Mouse (Mus musculus): Measurements from ENCODE around the gene Aldh4a1. TPM values are rescaled to one million over a fixed set of nuclear protein-coding genes. Genes with fewer than 3 reads are reported as not detected.
A peak's percentile ranks its signal among the peaks of the same experiment; 100 is the strongest.

Gene Aldh4a1
- polyA plus RNA-seq, 1 experiment from 2014 or later: 14.6 TPM

- Histone ChIP-seq H3K9ac (replicated peaks; ENCODE audit: low read depth, low read length) (no peak overlapping the region), H3K4me2 (replicated peaks; ENCODE audit: low read depth, low read length) (no peak overlapping the region; the same call in 1 of the 2 replicates), H3K4me1 (ENCODE audit: control insufficient read depth, insufficient read depth, low read length) (peaks cover 70% of the 10 kb centered on the region), H3K36me3 (ENCODE audit: control insufficient read depth, insufficient read depth, low read length) (no peaks in the 10 kb centered on the region), H3K9me3 (ENCODE audit: control insufficient read depth, low read depth, low read length) (no peaks in the 10 kb centered on the region), H3K27ac (ENCODE audit: low read length) (no peak overlapping the region), H3K4me3 (ENCODE audit: low read depth, low read length) (no peak overlapping the region), H3K27me3 (ENCODE audit: control insufficient read depth, insufficient read depth, low read length) (no peaks in the 10 kb centered on the region)
- WGBS: 89% methylated on average over 8 of the region's 8 CpGs
- ATAC-seq (ENCODE audit: insufficient number of reproducible peaks, insufficient read depth, low FRiP score, low read depth): no peak
Measured at GRCm38 (mm10) chr4:139578389-139578788, 44.3 kb upstream of the Aldh4a1 start.

GRCm38 (mm10) chr4:139579003-139579402, 43.7 kb upstream of the Aldh4a1 start:
- Histone ChIP-seq H3K9me3 (ENCODE audit: control insufficient read depth, low read depth, low read length) (no peaks in the 10 kb centered on the region), H3K36me3 (ENCODE audit: control insufficient read depth, insufficient read depth, low read length) (no peaks in the 10 kb centered on the region), H3K4me2 (replicated peaks; ENCODE audit: low read depth, low read length) (no peak overlapping the region), H3K27ac (ENCODE audit: low read length) (peak overlapping the region; percentile 91; the same call in 1 of the 2 replicates), H3K9ac (replicated peaks; ENCODE audit: low read depth, low read length) (no peak overlapping the region), H3K4me1 (ENCODE audit: control insufficient read depth, insufficient read depth, low read length) (peaks cover 67% of the 10 kb centered on the region), H3K4me3 (ENCODE audit: low read depth, low read length) (no peak overlapping the region), H3K27me3 (ENCODE audit: control insufficient read depth, insufficient read depth, low read length) (no peaks in the 10 kb centered on the region)
- no peak for ATAC-seq (ENCODE audit: insufficient number of reproducible peaks, insufficient read depth, low FRiP score, low read depth)
- 47% methylated on average over 10 of the region's 10 CpGs for WGBS

- peak overlapping the region; percentile 91; the same call in 1 of the 2 replicates for H3K27ac ChIP-seq (ENCODE audit: low read length)
- no peaks in the 10 kb centered on the region for H3K27me3 ChIP-seq (ENCODE audit: control insufficient read depth, insufficient read depth, low read length)
- H3K9me3 ChIP-seq (ENCODE audit: control insufficient read depth, low read depth, low read length): no peaks in the 10 kb centered on the region
- no peak for ATAC-seq (ENCODE audit: insufficient number of reproducible peaks, insufficient read depth, low FRiP score, low read depth)
- H3K4me1 ChIP-seq (ENCODE audit: control insufficient read depth, insufficient read depth, low read length): peaks cover 69% of the 10 kb centered on the region
- no peak overlapping the region for H3K9ac ChIP-seq (replicated peaks; ENCODE audit: low read depth, low read length)
- no peak overlapping the region for H3K4me3 ChIP-seq (ENCODE audit: low read depth, low read length)
- no peaks in the 10 kb centered on the region for H3K36me3 ChIP-seq (ENCODE audit: control insufficient read depth, insufficient read depth, low read length)
- no peak overlapping the region for H3K4me2 ChIP-seq (replicated peaks; ENCODE audit: low read depth, low read length)
- 56% methylated on average over 6 of the region's 6 CpGs for WGBS
Measured at GRCm38 (mm10) chr4:139579466-139579865, 43.2 kb upstream of the Aldh4a1 start.

DNA sequence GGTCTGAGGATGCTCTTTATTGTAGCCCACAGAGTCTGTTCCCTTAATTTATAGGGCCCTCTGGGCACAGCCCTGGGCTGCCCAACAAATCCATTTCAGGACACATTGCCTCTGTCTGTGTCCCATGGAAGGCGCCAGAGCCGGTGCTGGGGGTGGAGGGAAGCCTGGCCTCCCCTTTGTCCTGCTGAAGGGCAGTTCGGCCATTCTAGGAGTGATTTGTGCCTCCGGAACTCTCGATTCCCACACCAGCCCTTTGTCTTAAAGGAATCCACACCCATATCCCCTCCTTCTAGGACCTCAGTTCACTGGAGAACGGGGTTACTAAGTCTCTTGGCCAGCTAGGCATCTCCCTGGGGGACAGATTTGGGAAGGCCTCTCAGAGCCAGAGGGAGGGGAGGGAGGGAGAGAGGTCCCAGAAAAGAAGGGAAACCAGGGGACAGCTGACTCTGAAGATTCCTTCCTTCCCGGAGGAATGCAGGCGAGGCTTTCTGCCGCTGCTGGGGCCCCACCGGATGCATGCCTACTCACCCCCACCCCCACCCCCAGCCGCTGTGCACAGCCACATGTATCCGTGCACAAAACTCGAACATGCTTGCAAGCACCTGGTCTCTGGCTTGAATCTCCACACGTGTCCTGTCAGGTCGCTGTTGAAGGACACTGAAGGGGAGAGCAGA, 41.9 kb upstream of the Aldh4a1 start:
- Histone ChIP-seq H3K9ac (replicated peaks; ENCODE audit: low read depth, low read length) (peak overlapping the region; percentile 33; the same call in 1 of the 2 replicates), H3K4me2 (replicated peaks; ENCODE audit: low read depth, low read length) (peak overlapping the region; percentile 30), H3K27ac (ENCODE audit: low read length) (peak overlapping the region; percentile 91), H3K27me3 (ENCODE audit: control insufficient read depth, insufficient read depth, low read length) (no peaks in the 10 kb centered on the region), H3K36me3 (ENCODE audit: control insufficient read depth, insufficient read depth, low read length) (no peaks in the 10 kb centered on the region), H3K4me1 (ENCODE audit: control insufficient read depth, insufficient read depth, low read length) (peaks cover 77% of the 10 kb centered on the region), H3K4me3 (ENCODE audit: low read depth, low read length) (peak overlapping the region; percentile 17; the same call in 1 of the 2 replicates), H3K9me3 (ENCODE audit: control insufficient read depth, low read depth, low read length) (no peaks in the 10 kb centered on the region)
- 3% methylated on average over 15 of the region's 15 CpGs for WGBS
- peak; percentile 64; the same call in 1 of the 2 replicates for ATAC-seq (ENCODE audit: insufficient number of reproducible peaks, insufficient read depth, low FRiP score, low read depth)

DNA sequence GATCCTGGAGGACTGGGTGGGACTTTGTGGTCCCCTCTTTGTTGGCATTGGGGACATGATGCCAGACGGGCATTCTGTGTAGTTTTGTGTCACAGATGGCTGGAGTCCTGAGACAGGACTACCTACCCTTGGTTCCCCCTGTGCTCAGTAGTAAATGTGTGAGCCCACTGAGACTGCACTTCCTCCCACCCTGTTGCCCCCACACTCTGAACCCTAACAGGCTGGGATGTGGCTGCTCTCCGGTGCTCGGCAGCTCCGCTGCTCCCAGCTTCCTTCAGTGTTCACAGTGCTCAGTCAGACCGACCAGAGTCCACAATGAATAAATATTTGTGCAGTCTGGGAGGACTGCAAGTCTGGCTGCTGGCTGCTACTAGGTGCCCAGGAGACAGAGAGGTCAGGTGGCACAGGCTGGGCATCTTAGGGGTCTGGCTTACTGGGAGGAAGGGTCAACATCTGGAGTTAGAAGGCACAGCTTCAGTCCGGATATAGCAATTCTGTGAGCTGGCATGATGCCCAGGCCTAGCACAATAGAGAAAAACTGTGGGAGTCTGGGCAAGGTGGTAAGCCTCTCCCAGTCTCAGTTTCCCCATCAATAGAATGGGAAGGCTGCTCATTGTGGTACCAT, 41.1 kb upstream of the Aldh4a1 start:
- 5% methylated on average over 6 of the region's 6 CpGs for WGBS
- H3K4me1 ChIP-seq (ENCODE audit: control insufficient read depth, insufficient read depth, low read length): peaks cover 73% of the 10 kb centered on the region
- H3K27ac ChIP-seq (ENCODE audit: low read length): peak overlapping the region; percentile 91
- H3K4me2 ChIP-seq (replicated peaks; ENCODE audit: low read depth, low read length): peak overlapping the region; percentile 30
- ATAC-seq (ENCODE audit: insufficient number of reproducible peaks, insufficient read depth, low FRiP score, low read depth): peak; percentile 54
- H3K27me3 ChIP-seq (ENCODE audit: control insufficient read depth, insufficient read depth, low read length): no peaks in the 10 kb centered on the region
- H3K4me3 ChIP-seq (ENCODE audit: low read depth, low read length): no peak overlapping the region
- H3K36me3 ChIP-seq (ENCODE audit: control insufficient read depth, insufficient read depth, low read length): no peaks in the 10 kb centered on the region
- no peaks in the 10 kb centered on the region for H3K9me3 ChIP-seq (ENCODE audit: control insufficient read depth, low read depth, low read length)
- H3K9ac ChIP-seq (replicated peaks; ENCODE audit: low read depth, low read length): no peak overlapping the region; the same call in 1 of the 2 replicates

DNA sequence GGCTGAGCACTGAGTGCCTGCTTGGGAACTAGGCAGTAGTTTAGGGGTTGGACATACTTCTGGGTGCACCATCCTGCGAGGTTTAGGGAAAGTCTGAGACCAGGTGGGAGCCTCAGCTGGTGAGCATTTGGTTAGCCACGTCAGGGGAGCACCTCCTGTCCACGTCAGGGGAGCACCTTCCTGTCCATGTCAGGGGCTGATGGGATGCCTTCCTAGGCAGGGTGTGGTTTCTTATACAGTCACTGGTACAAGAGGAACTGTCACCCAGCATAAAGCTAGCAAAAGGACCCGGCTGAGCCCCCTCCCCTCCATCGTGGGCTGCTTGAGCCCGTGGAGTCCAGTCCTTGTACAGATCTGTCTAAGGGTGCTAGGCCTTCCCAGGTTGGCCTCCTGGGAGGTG, 40.3 kb upstream of the Aldh4a1 start:
- H3K9ac ChIP-seq (replicated peaks; ENCODE audit: low read depth, low read length): no peak overlapping the region
- ATAC-seq (ENCODE audit: insufficient number of reproducible peaks, insufficient read depth, low FRiP score, low read depth): no peak

DNA sequence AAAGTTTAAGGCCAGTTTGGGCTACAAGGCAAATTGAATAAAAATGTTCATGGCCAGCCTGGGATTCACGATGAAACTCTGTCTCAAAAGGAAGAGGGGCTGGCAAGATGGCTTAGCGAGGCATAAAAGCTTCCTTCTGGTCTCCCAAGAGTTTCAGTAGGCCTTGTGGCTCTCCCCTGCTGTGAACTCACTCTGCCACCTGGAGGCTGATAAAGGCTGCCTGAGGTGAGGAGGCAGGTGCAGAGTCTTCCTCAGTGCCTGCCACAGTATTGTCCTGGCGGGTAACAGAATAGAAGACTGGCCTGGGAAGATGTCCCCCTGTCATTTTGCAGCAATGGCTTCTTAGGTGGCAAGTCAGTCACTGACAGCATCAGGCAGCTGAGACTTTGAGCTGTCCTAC, 39.8 kb upstream of the Aldh4a1 start:
- no peaks in the 10 kb centered on the region for H3K9me3 ChIP-seq (ENCODE audit: control insufficient read depth, low read depth, low read length)
- no peaks in the 10 kb centered on the region for H3K36me3 ChIP-seq (ENCODE audit: control insufficient read depth, insufficient read depth, low read length)
- no peak overlapping the region for H3K9ac ChIP-seq (replicated peaks; ENCODE audit: low read depth, low read length)
- no peak for ATAC-seq (ENCODE audit: insufficient number of reproducible peaks, insufficient read depth, low FRiP score, low read depth)
- WGBS: 51% methylated on average over 3 of the region's 3 CpGs
- H3K27me3 ChIP-seq (ENCODE audit: control insufficient read depth, insufficient read depth, low read length): no peaks in the 10 kb centered on the region
- no peak overlapping the region for H3K4me2 ChIP-seq (replicated peaks; ENCODE audit: low read depth, low read length)
- H3K27ac ChIP-seq (ENCODE audit: low read length): no peak overlapping the region
- no peak overlapping the region for H3K4me3 ChIP-seq (ENCODE audit: low read depth, low read length)
- peaks cover 64% of the 10 kb centered on the region for H3K4me1 ChIP-seq (ENCODE audit: control insufficient read depth, insufficient read depth, low read length)

More for the DNA sequence above, 40.3 kb upstream of the Aldh4a1 start:
- H3K36me3 ChIP-seq (ENCODE audit: control insufficient read depth, insufficient read depth, low read length): no peaks in the 10 kb centered on the region
- no peak overlapping the region for H3K4me2 ChIP-seq (replicated peaks; ENCODE audit: low read depth, low read length)
- H3K9me3 ChIP-seq (ENCODE audit: control insufficient read depth, low read depth, low read length): no peaks in the 10 kb centered on the region
- WGBS: 69% methylated on average over 6 of the region's 6 CpGs
- no peak overlapping the region for H3K4me3 ChIP-seq (ENCODE audit: low read depth, low read length)
- no peaks in the 10 kb centered on the region for H3K27me3 ChIP-seq (ENCODE audit: control insufficient read depth, insufficient read depth, low read length)
- peaks cover 65% of the 10 kb centered on the region for H3K4me1 ChIP-seq (ENCODE audit: control insufficient read depth, insufficient read depth, low read length)
- peak overlapping the region; percentile 91; the same call in 1 of the 2 replicates for H3K27ac ChIP-seq (ENCODE audit: low read length)

DNA sequence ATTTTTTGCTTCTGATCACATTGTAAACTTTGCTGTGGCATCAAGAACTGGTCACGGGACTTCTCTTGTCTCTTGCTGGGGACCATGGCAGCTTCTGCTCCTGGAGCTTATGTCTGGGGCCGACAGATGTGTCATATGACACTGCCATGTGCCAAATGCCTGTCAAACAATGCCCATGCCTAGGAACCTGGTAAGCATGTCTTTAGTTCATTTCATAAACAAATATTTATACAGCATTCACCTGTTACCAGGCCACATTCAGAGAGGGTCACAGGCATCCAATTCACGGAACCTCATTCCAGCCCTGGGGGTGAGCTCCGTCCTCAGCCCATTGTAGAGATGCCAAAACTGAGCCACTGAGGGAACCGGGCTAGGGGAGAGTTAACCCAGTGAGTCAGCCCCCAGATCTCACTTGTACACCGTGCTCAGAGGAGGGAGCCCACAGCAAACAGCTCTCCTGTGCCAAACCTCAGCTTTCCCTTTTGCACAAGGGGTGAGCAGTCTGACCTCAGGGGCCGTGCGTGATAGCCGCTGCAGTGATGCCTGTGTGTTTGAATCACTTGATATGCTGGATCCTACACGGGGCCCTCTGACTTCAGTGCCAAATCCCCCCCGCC, 38.9 kb upstream of the Aldh4a1 start:
- 79% methylated on average over 11 of the region's 11 CpGs for WGBS
- Histone ChIP-seq H3K4me3 (ENCODE audit: low read depth, low read length) (no peak overlapping the region), H3K27ac (ENCODE audit: low read length) (no peak overlapping the region), H3K4me1 (ENCODE audit: control insufficient read depth, insufficient read depth, low read length) (peaks cover 55% of the 10 kb centered on the region), H3K4me2 (replicated peaks; ENCODE audit: low read depth, low read length) (no peak overlapping the region), H3K27me3 (ENCODE audit: control insufficient read depth, insufficient read depth, low read length) (no peaks in the 10 kb centered on the region), H3K9ac (replicated peaks; ENCODE audit: low read depth, low read length) (no peak overlapping the region), H3K36me3 (ENCODE audit: control insufficient read depth, insufficient read depth, low read length) (no peaks in the 10 kb centered on the region), H3K9me3 (ENCODE audit: control insufficient read depth, low read depth, low read length) (no peaks in the 10 kb centered on the region)
- no peak for ATAC-seq (ENCODE audit: insufficient number of reproducible peaks, insufficient read depth, low FRiP score, low read depth)

Data from stomach, embryonic 14.5 days (tissue).